Mouse (Mus musculus) kidney, adult 18-20 months (tissue): ENCODE results near the gene Mt4.

Experiments used
- DNase-seq: peaks from one replicate; pipeline ENCODE4 v3.0.0; 2021

Gene Mt4

DNA sequence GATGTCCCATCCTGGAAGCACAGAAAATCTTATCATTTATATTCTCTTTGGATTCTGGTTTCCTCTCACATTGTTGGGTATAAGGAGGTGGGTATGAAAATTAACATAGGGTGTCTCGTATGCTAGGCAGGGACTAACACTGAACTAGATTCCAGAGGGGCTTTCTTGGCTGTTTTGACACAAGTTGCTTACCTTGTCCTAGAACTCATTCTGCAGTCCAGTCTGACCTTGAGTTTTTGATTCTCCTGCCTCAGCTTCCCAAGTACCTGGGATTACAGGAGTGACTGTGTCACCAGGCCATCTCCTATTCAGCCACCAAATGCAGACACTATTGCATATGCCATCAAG is 43.5 kb downstream of the Mt4 start:
- no peak for DNase-seq

DNA sequence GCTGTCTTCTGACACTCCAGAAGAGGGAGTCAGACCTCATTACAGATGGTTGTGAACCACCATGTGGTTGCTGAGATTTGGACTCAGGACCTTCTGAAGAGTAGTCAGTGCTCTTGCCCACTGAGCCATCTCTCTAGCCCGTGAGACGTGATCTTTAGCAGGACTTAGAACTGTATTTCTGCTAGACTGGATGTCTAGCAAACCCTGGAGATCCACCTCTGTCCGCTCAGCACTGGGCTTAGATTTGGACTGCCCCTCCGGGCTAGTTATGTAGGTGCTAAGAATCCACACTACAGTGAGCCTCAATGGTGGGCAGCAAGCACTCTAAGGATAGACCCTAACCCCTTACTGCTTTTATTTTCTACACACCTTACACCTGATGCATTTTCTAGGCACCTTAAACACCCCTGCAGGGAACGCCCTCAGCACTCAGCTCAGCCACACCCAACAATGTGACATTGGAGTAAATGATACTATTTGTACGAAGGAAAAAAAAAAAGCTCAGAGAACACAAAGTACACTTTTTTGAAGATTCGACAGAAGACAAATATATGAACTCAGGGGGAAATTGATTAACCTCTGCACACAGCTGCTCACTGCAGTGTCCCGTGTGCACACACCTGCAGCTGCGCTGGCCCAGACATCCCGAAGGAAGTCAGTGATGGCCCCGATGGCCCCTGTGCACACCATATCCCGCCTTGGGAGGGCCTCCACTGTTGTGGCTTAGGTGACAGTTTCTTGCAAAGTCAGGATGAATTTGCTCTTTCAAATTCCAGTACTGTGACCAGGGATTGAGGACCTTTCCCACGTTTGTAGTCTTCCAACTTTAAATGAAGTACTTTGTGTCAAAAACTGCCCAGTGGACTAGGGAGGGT is 45.3 kb downstream of the Mt4 start:
- no peak for DNase-seq

DNA sequence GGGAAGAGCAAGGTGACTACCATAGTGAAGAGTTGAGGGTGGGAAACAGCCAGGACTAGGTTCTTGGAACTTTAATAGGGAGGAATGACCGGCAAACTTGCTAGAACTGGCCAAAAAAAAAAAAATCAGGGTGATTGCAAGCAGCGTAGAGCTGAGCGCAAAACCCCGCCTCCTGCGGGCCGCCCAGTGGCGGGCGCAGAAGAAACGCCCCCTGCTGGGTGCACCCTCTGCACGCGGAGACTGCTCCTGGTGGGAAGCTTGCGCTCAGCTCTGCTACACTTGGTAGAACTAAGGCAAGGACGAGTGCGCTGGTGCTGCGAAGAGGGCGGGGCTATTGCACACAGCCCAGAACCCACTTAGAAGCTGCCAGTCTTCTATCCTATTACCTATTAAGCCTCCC is 46.1 kb downstream of the Mt4 start:
- peak; percentile 81 for DNase-seq

DNA sequence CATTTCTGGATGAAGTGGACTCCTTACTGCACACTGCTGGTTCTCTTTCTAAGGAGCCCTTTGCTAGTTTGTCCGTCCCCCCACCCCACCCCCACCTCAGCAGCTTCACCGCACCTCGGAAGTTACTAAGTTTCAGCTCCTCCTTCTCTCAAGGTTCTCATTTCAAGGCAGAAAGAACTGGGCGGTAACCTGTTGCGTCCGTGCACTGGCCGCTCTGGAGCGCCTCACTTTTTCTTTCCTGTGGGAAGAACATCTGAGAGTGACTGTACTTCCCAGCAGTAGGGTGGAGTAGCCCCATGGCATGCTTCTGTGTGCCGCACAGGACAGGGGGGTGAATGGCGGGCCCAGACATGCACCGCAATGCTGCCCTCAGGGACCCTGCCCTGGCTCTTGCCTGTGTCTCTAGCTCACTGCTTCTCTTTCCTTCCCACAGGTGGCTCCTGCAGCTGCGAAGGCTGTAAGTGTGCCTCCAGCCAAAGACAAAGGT is 47.4 kb downstream of the Mt4 start:
- DNase-seq = no peak

DNA sequence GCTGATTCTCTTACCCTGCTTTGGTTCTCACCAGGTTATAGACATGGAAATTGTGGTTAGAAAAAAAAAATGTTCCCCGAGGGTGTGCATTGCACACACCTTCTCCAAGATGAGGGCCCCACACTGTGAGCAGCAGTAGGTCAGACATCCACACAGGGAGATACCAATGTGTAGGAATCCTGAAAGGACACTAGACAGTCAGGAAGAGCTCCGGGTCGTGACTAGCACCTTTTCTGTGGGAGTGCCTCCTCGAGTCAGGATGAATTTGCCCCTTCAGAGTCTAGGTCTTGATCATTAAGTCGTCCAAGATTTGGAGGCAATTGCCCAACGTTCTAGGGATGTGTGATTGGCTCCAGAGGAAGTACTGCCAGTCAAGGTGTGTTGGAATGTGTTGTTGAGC is 48.8 kb downstream of the Mt4 start:
- no peak for DNase-seq

DNA sequence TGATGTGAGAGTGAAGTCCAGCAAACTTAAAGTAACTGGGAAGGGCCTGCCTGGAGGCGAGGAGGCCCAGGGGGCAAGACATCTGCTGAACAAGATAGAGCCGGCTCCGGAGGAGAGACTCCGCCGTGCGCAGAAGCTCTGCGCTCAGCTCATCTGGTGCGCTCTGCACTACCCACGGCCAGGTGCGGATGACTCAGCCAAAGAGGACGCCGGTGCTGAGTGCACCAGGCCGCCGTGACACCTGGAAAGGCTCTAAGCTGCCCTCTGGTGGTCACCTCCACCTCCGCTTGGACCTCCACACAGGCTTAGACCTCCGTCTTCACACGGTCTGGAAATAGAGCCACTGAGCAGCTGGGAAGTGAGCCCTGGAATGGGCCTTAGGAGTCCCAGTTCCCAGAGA is 49.5 kb downstream of the Mt4 start:
- DNase-seq = peak; percentile 87

DNA sequence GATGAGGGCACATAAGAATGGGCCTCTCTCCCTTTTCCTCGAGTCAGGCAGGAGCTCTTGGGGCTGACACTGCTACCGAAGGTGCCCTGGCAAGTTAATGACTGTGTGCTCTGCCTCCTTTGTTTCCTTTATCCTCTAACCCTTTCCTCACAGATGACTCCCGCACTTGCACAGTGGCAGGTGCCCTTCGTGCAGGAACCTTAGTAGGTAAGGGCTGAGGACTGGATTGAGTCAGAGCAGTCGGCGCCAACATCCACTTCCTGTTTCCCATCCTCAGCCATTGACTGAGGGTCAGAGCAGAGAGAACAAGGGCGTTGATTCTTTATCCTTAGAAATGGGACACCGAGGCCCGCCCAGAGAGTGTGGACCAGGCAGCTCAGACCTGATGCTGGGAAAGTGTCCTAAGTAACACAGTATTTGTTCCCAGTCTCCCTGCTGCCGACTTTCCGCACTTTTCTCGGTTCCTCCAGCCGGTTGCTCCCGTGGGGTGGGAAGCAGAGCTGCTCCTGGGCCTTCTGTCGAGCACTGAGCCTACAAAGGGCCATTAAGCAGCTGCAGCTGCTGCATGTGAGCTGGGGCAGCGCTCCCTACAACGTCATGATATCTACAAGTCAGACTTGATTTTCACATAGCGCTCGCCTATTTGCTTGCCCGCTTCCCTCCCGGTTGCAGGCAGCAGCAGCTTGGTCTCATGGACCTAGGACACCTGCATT is 50.4 kb downstream of the Mt4 start:
- DNase-seq = no peak
